Mouse (Mus musculus): Measurements from ENCODE around the gene Pced1a. TPM values are rescaled to one million over a fixed set of nuclear protein-coding genes. Genes with fewer than 3 reads are reported as not detected.

Pced1a gene
- polyA plus RNA-seq, 1 experiment from 2014 or later, result 13.6 TPM

DNA sequence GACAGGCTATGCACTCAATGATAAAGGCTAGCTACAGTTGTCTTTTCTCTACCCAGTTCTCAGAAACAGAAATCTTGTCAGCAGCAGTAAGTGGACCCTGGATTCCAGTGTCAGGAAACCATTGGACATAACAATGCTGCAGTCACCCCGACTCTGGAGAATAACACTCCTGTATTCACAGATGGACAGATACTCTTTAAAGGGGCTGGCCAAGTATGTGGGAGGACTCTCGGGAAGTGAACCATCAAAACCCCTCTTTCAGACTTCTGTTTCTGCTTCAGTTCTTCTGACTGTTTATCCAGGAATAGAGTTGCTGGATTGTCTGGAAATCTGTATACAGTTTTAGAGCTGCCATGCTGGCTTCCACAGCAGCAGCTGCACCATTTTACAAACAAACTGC lies 5.3 kb upstream of the Pced1a start:
- DNase-seq (ENCODE audit: low spot score), result no peak
- Histone ChIP-seq H3K27ac (no peak overlapping the region), H3K36me3 (peaks cover 8% of the 10 kb centered on the region), H3K4me3 (no peak overlapping the region), H3K27me3 (ENCODE audit: insufficient read depth, poor library complexity, severe bottlenecking) (no peaks in the 10 kb centered on the region), H3K9me3 (no peaks in the 10 kb centered on the region), H3K4me1 (peaks cover 8% of the 10 kb centered on the region)
- 60% methylated on average over 2 of the region's 2 CpGs for WGBS

GRCm38 (mm10) chr2:130425112-130425511 lies 611 bp upstream of the Pced1a start:
- Histone ChIP-seq H3K9me3 (no peaks in the 10 kb centered on the region), H3K4me3 (peak overlapping the region; percentile 89), H3K27me3 (ENCODE audit: insufficient read depth, poor library complexity, severe bottlenecking) (no peaks in the 10 kb centered on the region), H3K27ac (peak overlapping the region; percentile 97), H3K4me1 (peaks cover 25% of the 10 kb centered on the region), H3K36me3 (peaks cover 16% of the 10 kb centered on the region)
- no peak for DNase-seq (ENCODE audit: low spot score)
- WGBS, result 36% methylated on average over 5 of the region's 5 CpGs

GRCm38 (mm10) chr2:130423397-130424125 lies 940 bp downstream of the Pced1a start:
- 14% methylated on average over 49 of the region's 49 CpGs for WGBS
- Histone ChIP-seq H3K27ac (peak overlapping the region; percentile 97), H3K36me3 (peaks cover 28% of the 10 kb centered on the region), H3K9me3 (no peaks in the 10 kb centered on the region), H3K27me3 (ENCODE audit: insufficient read depth, poor library complexity, severe bottlenecking) (no peaks in the 10 kb centered on the region), H3K4me3 (peak overlapping the region; percentile 89), H3K4me1 (peaks cover 25% of the 10 kb centered on the region)
- peak; percentile 87 for DNase-seq (ENCODE audit: low spot score)

DNA sequence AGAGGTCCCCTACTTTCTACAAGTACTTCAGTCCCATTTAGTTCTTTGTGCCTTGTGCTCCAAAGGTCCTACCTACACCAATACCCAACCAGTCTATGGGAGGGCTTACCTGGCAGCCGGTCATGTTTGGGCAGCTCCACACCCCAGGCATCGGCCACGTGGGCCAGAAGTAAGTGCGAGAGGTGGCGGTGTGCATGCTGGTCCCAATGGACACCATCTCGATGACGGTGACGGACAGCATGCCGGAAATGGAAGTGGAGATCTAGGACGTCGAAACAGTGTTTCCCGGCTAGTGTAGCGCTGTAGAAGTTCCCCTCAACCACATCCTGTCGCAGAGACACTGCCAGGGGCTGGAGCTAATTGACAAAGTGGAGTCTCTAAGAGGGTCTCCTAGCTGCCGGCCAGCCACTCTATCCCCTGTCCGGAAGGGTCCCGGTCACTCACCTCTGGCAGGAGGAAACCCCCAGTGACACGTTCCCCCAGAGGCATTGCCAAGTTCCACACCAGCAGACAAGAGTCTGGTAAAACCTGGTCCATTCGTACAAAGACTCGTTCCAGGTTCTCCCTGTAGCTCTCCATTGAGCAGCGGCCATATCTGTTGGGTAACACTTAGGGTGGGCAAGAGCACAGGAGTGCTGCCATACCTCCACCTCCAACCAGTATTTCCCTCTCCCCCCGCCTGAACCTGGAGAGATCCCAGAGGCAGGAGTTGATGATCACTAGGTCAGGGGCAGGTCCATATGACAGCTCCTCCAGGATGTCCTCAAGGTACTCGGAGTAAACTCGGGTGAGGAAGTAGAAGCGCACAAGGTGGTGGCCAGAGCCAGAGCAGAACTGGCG lies 2.5 kb downstream of the Pced1a start:
- WGBS, result 92% methylated on average over 26 of the region's 26 CpGs
- H3K9me3 ChIP-seq, result no peaks in the 10 kb centered on the region
- no peak overlapping the region for H3K27ac ChIP-seq
- H3K4me3 ChIP-seq, result no peak overlapping the region
- peaks cover 27% of the 10 kb centered on the region for H3K36me3 ChIP-seq
- H3K27me3 ChIP-seq (ENCODE audit: insufficient read depth, poor library complexity, severe bottlenecking), result no peaks in the 10 kb centered on the region
- peaks cover 25% of the 10 kb centered on the region for H3K4me1 ChIP-seq
- DNase-seq (ENCODE audit: low spot score), result no peak

- DNase-seq (ENCODE audit: low spot score), result no peak
These were observed 10.2 kb downstream of the Pced1a start for GRCm38 (mm10) chr2:130414094-130414856.

DNA sequence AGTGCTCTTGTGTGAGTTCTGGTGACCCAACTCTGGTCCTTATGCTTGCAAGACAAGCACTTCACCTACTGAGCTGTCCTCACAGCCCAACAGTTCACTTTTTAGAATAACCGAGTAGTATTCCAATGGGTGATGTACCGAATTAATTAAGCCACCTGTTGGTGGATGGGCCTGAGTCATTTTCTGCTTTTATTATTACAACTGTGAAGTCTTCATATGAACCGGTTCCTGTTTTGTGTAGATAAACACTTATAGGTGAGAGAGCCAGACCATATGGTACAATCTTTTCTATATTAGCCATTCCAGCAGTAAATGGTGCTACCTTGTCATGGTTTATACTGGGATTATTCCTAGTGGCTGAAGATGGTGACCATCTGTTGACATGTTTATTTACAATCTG lies 11.7 kb downstream of the Pced1a start:
- no peak overlapping the region for H3K4me3 ChIP-seq
- peaks cover 7% of the 10 kb centered on the region for H3K4me1 ChIP-seq
- H3K27ac ChIP-seq, result no peak overlapping the region
- 0 out of 2 replicates have a peak, but pooled peaks cover 4% of the 10 kb centered on the region for H3K27me3 ChIP-seq (ENCODE audit: insufficient read depth, poor library complexity, severe bottlenecking)
- WGBS, result 69% methylated on average over 3 of the region's 3 CpGs
- no peaks in the 10 kb centered on the region for H3K36me3 ChIP-seq
- no peak for DNase-seq (ENCODE audit: low spot score)
- H3K9me3 ChIP-seq, result no peaks in the 10 kb centered on the region

More at GRCm38 (mm10) chr2:130414094-130414856, 10.2 kb downstream of the Pced1a start:
- Histone ChIP-seq H3K27me3 (ENCODE audit: insufficient read depth, poor library complexity, severe bottlenecking) (0 out of 2 replicates have a peak, but pooled peaks cover 4% of the 10 kb centered on the region), H3K9me3 (no peaks in the 10 kb centered on the region), H3K4me1 (peaks cover 7% of the 10 kb centered on the region), H3K36me3 (peaks cover 8% of the 10 kb centered on the region; the same call in 1 of the 2 replicates), H3K4me3 (no peak overlapping the region), H3K27ac (no peak overlapping the region)
- WGBS, result 76% methylated on average over 6 of the region's 6 CpGs

DNA sequence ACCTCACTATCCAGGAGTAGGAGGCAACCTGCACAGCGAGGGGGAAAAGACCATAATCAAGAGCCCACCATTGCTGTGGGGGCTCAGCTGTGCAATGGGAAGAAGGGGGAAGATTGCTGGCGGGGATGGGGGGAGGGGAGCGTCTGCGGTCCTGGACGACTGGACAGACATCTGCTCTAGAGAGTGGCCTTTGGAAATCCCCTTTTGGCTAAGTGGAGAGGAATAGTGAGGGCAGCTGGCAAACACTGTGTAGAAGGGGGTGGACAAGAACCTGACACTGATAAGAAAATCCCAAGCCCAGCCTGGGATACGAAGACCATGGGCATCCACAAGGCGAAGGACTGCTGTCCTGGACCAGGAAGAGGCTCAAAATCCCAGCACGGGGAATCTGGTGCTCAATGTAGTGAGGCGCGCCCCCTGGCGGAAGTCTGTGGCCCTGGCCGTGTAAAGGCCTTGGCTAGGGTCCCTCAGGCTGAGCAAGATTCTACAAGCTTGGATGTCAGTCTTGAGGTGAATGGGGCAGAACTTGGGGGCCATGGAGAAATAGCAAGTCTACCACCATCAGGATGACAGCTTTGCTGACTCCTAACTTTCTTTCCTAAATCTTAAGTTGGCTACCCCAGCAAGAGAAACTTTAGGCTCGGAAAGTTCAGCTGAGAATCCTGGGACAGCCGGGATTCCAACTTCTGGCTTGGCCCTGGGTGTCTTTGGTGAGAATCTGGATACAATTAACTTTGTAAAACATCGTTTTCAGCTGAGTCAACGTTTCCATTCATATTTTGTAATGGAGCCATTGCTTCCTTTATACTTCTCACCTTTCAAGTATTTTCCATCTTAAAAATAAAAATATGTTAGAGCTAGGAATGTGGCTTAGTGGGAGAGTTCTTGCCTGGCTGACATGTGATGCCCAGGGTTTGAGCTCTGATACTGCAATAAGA lies 12.7 kb downstream of the Pced1a start:
- H3K4me3 ChIP-seq, result no peak overlapping the region
- peaks cover 7% of the 10 kb centered on the region for H3K4me1 ChIP-seq
- H3K27me3 ChIP-seq (ENCODE audit: insufficient read depth, poor library complexity, severe bottlenecking), result peaks cover 9% of the 10 kb centered on the region; the same call in 1 of the 2 replicates
- no peaks in the 10 kb centered on the region for H3K9me3 ChIP-seq
- no peaks in the 10 kb centered on the region for H3K36me3 ChIP-seq
- no peak overlapping the region for H3K27ac ChIP-seq
- WGBS, result 35% methylated on average over 16 of the region's 16 CpGs
- DNase-seq (ENCODE audit: low spot score), result peak; percentile 91

DNA sequence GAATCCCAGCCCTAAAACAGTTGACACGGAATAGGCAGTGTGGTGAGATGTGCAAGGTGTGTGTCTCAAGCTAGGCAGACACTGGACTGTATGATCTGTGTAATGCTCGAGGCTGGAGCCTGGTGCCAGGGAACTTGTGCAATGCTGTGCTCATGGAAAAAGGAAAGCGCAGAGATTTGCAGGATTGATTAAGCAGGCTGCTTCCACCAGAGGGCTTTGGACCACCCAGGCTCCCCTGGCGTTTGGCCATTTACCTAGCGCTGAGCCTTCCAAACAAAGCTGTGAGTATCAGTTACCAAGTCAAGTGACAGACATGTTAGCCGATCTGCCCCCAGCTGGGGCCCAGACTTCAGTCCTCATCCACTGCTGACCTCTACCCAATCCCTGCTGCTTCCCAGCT lies 16.3 kb downstream of the Pced1a start:
- no peak for DNase-seq (ENCODE audit: low spot score)
- H3K4me1 ChIP-seq, result peaks cover 7% of the 10 kb centered on the region
- H3K27me3 ChIP-seq (ENCODE audit: insufficient read depth, poor library complexity, severe bottlenecking), result peaks cover 17% of the 10 kb centered on the region
- H3K27ac ChIP-seq, result no peak overlapping the region
- H3K4me3 ChIP-seq, result no peak overlapping the region
- H3K9me3 ChIP-seq, result no peaks in the 10 kb centered on the region
- WGBS, result 15% methylated on average over 6 of the region's 6 CpGs
- H3K36me3 ChIP-seq, result no peaks in the 10 kb centered on the region

GRCm38 (mm10) chr2:130406178-130406577 lies 18.3 kb downstream of the Pced1a start, which contains the start of gene Tmem239:
TSS of gene Tmem239 (plus strand) at chr2:130406478.
- H3K27me3 ChIP-seq (ENCODE audit: insufficient read depth, poor library complexity, severe bottlenecking), result peaks cover 14% of the 10 kb centered on the region
- WGBS, result 76% methylated on average over 2 of the region's 2 CpGs
- H3K4me1 ChIP-seq, result peaks cover under 1% of the 10 kb centered on the region; the same call in 1 of the 2 replicates
- no peak within 1 kb of the TSS for H3K4me3 ChIP-seq
- DNase-seq (ENCODE audit: low spot score), result peak; percentile 31
- H3K36me3 ChIP-seq, result no peaks in the 10 kb centered on the region
- H3K27ac ChIP-seq, result no peak within 1 kb of the TSS
- H3K9me3 ChIP-seq, result no peaks in the 10 kb centered on the region

DNA sequence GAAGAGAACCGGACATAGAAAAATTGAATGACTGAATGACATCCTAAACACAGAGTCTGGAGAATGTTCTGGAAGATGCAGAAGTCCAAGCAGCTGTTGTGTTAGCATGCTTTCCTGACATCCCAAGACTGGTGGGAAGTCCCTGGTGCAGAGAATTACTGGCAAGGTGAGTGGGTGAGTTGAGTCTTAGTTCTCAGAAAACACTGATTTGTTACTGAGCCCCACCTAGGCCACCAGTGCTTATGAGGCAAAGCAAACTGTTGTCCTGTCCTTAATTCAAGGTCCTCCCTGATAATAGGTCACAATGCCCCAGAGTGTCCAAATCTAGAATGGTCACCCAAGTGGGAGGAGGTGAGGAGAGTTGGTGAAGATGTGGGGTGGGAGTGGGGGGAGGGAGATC lies 19.6 kb downstream of the Pced1a start, which contains the start of the genes Gm28372 and 1700020A23Rik:
TSS of gene Gm28372 (plus strand) at position 301 of the 400 bp plus-strand sequence.
TSS of gene 1700020A23Rik (plus strand) at position 321 of the 400 bp plus-strand sequence.
- no peak for DNase-seq (ENCODE audit: low spot score)
- no peak within 1 kb of the TSS for H3K27ac ChIP-seq
- H3K27me3 ChIP-seq (ENCODE audit: insufficient read depth, poor library complexity, severe bottlenecking), result peaks cover 13% of the 10 kb centered on the region
- WGBS, result 84% methylated on average over 1 of the region's 1 CpGs
- no peaks in the 10 kb centered on the region for H3K36me3 ChIP-seq
- H3K4me1 ChIP-seq, result no peaks in the 10 kb centered on the region
- no peaks in the 10 kb centered on the region for H3K9me3 ChIP-seq
- no peak within 1 kb of the TSS for H3K4me3 ChIP-seq

- WGBS, result 81% methylated on average over 4 of the region's 4 CpGs
- no peaks in the 10 kb centered on the region for H3K9me3 ChIP-seq
- no peak overlapping the region for H3K27ac ChIP-seq
- no peak for DNase-seq (ENCODE audit: low spot score)
- H3K27me3 ChIP-seq (ENCODE audit: insufficient read depth, poor library complexity, severe bottlenecking), result peaks cover 27% of the 10 kb centered on the region
- no peaks in the 10 kb centered on the region for H3K36me3 ChIP-seq
- H3K4me1 ChIP-seq, result peaks cover 16% of the 10 kb centered on the region
- no peak overlapping the region for H3K4me3 ChIP-seq
These were observed 22.6 kb downstream of the Pced1a start for GRCm38 (mm10) chr2:130401891-130402290.

All from heart, embryonic 10.5 days (tissue).